Mouse (Mus musculus) heart, adult 8-10 months (tissue): Measurements from ENCODE around the gene Olfr1025-ps1. TPM values are rescaled to one million over a fixed set of nuclear protein-coding genes. Genes with fewer than 3 reads are reported as not detected.

Experiments used
- DNase-seq: peaks from one replicate; pipeline ENCODE4 v3.0.0; 2022; ENCODE audit warnings: low spot score
- total RNA-seq, 4 experiments: library from RNA; stranded (reverse); gene quantifications; 2 replicates each; pipeline ENCODE4 v1.2.4; 2022

The Olfr1025-ps1 gene
- total RNA-seq: not detected

DNA sequence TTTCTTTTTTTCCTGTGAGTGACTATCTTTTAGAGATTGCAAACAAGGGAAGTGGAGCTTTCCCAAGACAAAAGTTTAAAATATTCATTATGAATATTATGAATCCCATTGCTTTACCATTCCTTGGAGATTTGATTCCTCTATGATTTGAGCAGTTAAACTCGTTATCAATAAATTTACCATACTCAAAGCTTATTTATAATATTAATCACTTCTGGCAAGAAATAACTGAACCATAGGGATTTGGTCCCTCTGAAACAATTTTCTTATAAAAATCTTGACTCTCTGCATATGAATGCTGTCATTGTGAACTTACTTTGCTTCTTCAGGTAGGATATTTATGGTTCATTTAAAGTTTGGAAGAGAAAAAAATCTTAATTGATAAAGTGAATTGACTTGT is at the start of gene Olfr1025-ps1:
Gene Olfr1025-ps1, plus strand, starts transcription at position 301 of the 400 bp plus-strand sequence.
- no peak for DNase-seq

DNA sequence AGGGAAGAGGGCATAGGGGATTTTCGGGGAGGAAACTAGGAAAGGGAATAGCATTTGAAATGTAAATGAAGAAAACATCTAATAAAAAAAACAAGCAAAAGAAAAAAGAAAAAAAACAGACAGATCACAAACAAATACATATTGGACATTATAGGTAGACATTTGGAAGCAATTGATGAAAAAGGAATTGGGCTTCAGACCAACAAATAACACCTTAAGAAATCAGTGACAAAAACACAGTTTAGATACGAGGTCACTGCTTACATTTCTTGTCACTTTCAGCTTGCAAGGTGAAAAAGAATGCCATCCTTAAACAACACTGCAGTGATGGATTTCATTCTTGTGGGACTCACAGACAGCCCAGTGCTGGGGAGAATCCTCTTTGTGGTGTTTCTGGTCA is 46.7 kb upstream of the Olfr1025-ps1 start, which contains the start of gene Olfr1022:
Gene Olfr1022, plus strand, starts transcription at position 301 of the 400 bp plus-strand sequence.
- DNase-seq: no peak

DNA sequence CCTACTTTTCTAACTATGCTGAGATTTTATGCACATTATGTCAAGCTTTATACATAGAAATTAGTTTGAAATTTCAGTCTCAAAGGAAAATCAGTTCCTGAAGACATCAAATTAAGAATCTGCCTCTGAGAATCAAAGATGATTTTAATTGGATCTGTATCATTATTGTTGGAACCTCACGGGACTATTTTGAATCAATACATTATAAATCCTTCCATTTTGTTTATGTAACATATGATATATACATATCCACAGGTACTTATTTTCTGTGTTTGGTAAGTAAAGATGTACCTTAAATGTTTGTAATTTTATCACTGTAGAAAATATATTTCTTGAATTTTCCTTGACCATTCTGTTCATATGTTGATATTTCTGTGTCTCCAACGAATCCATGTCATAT is 29.7 kb upstream of the Olfr1025-ps1 start, which contains the start of gene Olfr1023:
Gene Olfr1023, plus strand, starts transcription at position 301 of the 400 bp plus-strand sequence.
- no peak for DNase-seq

DNA sequence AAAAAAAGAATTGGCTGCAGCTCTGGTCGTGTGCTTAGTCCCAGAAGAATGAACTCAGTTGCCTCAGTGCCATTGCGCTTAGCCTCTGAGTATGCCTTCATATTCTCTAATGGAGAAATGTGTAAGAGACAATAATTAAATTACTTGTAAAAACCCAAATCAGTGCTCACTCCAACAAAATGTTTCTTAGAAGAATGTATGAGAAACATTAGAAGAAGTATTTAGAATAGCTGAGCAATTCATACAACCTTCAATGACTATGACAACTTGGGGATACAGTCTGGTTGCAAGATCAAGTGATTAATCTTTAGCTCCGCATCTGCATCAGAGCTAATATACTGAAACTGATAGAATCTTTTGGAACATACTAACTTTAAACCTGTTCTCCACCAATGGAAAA is 10.0 kb upstream of the Olfr1025-ps1 start, which contains the start of gene Olfr1024:
Gene Olfr1024, minus strand, starts transcription at position 101 of the 400 bp plus-strand sequence.
- DNase-seq: no peak

DNA sequence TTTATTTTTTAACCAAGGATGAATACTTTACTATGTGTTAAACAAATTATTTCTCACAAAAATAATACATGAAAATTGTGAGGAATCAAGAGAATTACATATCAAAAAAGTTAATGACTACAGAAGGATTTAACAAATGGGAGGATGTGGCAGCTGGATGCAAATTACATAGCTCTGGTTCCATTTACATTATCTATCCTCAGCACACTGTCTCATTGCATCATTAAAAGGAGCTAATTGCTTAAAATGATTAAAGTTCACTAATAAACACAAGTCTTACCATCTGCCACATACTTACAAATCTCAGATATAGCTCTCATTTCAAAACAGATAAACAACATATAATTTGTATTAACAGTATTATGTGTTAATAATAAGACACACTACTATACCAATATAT is 1.8 kb upstream of the Olfr1025-ps1 start:
- no peak for DNase-seq

DNA sequence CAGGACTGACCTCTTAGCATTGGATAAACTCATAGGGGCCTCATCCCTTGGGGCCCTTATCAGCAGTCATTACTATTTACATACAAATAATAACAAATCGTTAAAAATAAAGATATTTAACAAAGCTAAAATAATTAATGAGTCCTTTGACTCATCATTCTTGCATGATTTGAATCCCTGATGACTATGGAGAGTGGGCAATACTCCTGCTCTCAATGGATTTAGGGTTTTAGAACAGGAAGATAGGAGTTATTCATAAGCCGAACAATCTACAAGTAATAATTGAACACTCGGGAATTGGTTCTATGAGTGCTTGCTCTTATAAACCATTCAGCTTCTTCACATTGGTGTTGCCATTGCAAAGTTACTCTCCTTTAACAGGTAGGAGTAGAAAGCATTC is 6.3 kb downstream of the Olfr1025-ps1 start, which contains the start of gene Olfr1026:
Gene Olfr1026, plus strand, starts transcription at position 301 of the 400 bp plus-strand sequence.
- no peak for DNase-seq

DNA sequence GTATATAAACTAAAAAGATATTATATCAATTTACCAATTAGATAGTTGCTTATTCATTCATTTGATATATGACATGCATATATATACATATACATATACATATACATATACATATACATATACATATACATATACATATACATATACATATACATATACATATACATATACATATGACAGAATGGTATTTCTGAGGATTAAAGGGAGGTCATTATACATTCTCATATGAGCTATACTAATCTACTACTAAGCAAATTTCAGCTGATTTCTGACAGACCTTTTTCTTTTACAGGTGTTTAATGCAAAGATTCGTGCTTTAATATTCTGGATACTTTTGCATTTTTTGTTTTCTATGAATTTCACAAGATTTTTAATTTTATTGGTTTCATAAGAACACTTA is 35.1 kb downstream of the Olfr1025-ps1 start, which contains the start of gene Olfr1028:
Gene Olfr1028, plus strand, starts transcription at position 301 of the 400 bp plus-strand sequence.
- no peak for DNase-seq

Other genes with a start within 250 kb of the Olfr1025-ps1 start
- not detected for gene Olfr1006, start 236.4 kb upstream of the Olfr1025-ps1 start, total RNA-seq
- gene Olfr1008, start 225.8 kb upstream of the Olfr1025-ps1 start, total RNA-seq: not detected
- not detected for gene Olfr1009, start 199.8 kb upstream of the Olfr1025-ps1 start, total RNA-seq
- not detected for gene Olfr1012, start 152.4 kb upstream of the Olfr1025-ps1 start, total RNA-seq
- gene Olfr1013, start 148.1 kb upstream of the Olfr1025-ps1 start, total RNA-seq: not detected
- gene Olfr1014, start 142.5 kb upstream of the Olfr1025-ps1 start, total RNA-seq: not detected
- not detected for gene Olfr1015, start 133.2 kb upstream of the Olfr1025-ps1 start, total RNA-seq
- gene Olfr1016, start 112.6 kb upstream of the Olfr1025-ps1 start, total RNA-seq: not detected
- gene Olfr1018, start 96.7 kb upstream of the Olfr1025-ps1 start, total RNA-seq: not detected
- not detected for gene Olfr1019, start 69.7 kb upstream of the Olfr1025-ps1 start, total RNA-seq
- not detected for gene Olfr1020, start 68.2 kb upstream of the Olfr1025-ps1 start, total RNA-seq
- not detected for gene Olfr1022, start 46.6 kb upstream of the Olfr1025-ps1 start, total RNA-seq
- gene Olfr1023, start 29.6 kb upstream of the Olfr1025-ps1 start, total RNA-seq: not detected
- not detected for gene Olfr1024, start 10.1 kb upstream of the Olfr1025-ps1 start, total RNA-seq
- not detected for gene Olfr1026, start 6.4 kb downstream of the Olfr1025-ps1 start, total RNA-seq
- gene Olfr1028, start 35.2 kb downstream of the Olfr1025-ps1 start, total RNA-seq: not detected
- gene Olfr1029, start 58.7 kb downstream of the Olfr1025-ps1 start, total RNA-seq: not detected
- not detected for gene Olfr1030, start 64.1 kb downstream of the Olfr1025-ps1 start, total RNA-seq
- gene Olfr1031, start 75.1 kb downstream of the Olfr1025-ps1 start, total RNA-seq: not detected
- gene Olfr1032, start 90.3 kb downstream of the Olfr1025-ps1 start, total RNA-seq: not detected
- gene Olfr1033, start 105.4 kb downstream of the Olfr1025-ps1 start, total RNA-seq: 1 to 10 TPM; 2.0 to 5.0 (median 3.4) TPM
- under 1 TPM; 0.19 to 0.28 (median 0.24) TPM for gene Olfr1034, start 130.7 kb downstream of the Olfr1025-ps1 start, total RNA-seq
- not detected for gene Olfr1036, start 158.8 kb downstream of the Olfr1025-ps1 start, total RNA-seq
- gene Olfr1037, start 172.2 kb downstream of the Olfr1025-ps1 start, total RNA-seq: not detected
- not detected for gene Olfr1039, start 220.7 kb downstream of the Olfr1025-ps1 start, total RNA-seq
- gene Olfr1040, start 231.5 kb downstream of the Olfr1025-ps1 start, total RNA-seq: not detected
- gene Olfr1042, start 246.6 kb downstream of the Olfr1025-ps1 start, total RNA-seq: not detected